Mouse (Mus musculus) spleen, adult 2 months (tissue): ENCODE results near the gene Cysltr1. TPM values are rescaled to one million over a fixed set of nuclear protein-coding genes. Genes with fewer than 3 reads are reported as not detected.

Source experiments
- DNase-seq, 2 experiments: peaks; one replicate each; pipeline versions ENCODE4 v3.0.0 to v3.0.0-alpha.2; 2012 to 2021; ENCODE audit warnings: low spot score in 2 of 2, low read depth in 1 of 2
- H3K27ac ChIP-seq: fragments of 200-500 bp; 2 replicates; pipeline ENCODE4 v1.5.1; 2012; ENCODE audit warnings: low read length, inconsistent platforms; ENCODE audit not compliant: insufficient read depth
- H3K27me3 ChIP-seq: fragments of 200-500 bp; 2 replicates; pipeline ENCODE4 v1.6.1; 2012; ENCODE audit warnings: mild to moderate bottlenecking, moderate library complexity, low read length, inconsistent platforms; ENCODE audit not compliant: control insufficient read depth, insufficient read depth
- H3K36me3 ChIP-seq: fragments of 200-500 bp; 2 replicates; pipeline ENCODE4 v1.6.1; 2012; ENCODE audit warnings: mild to moderate bottlenecking, low read length, inconsistent platforms; ENCODE audit not compliant: control insufficient read depth, insufficient read depth
- H3K4me1 ChIP-seq: fragments of 200-500 bp; 2 replicates; pipeline ENCODE4 v1.6.1; 2011; ENCODE audit warnings: inconsistent platforms; ENCODE audit not compliant: control insufficient read depth, insufficient read depth, insufficient read length
- H3K4me3 ChIP-seq: fragments of 200-500 bp; 2 replicates; pipeline ENCODE4 v1.5.1; 2011; ENCODE audit warnings: mild to moderate bottlenecking, inconsistent platforms; ENCODE audit not compliant: insufficient read depth, insufficient read length; ENCODE audit errors: extremely low read depth
- CTCF ChIP-seq: fragments of 200-500 bp; IDR thresholded peaks from 2 replicates; pipeline ENCODE4 v1.5.1; 2011; ENCODE audit warnings: mild to moderate bottlenecking, inconsistent platforms; ENCODE audit not compliant: insufficient read depth, insufficient read length, insufficient replicate concordance; ENCODE audit errors: extremely low read depth
- POLR2A ChIP-seq: fragments of 200-500 bp; IDR thresholded peaks from 2 replicates; pipeline ENCODE4 v1.6.1; 2011; ENCODE audit warnings: low read depth, low read length, inconsistent platforms
- WGBS: fragments of 180-500 bp; shearing (Covaris S2); methylation state at CpG from one replicate; pipeline ENCODE4 v1.1.7; 2018; 5-methylcytosine and 5-hydroxymethylcytosine counted together
- polyA plus RNA-seq: library from polyadenylated mRNA; depleted of rRNA; stranded (reverse); fragments of >200 nt; gene quantifications from 2 replicates; pipeline ENCODE4 v1.2.3, GENCODE M21; 2012; rRNA removed

The Cysltr1 gene
- polyA plus RNA-seq, 1 experiment, result 0.39 TPM

DNA sequence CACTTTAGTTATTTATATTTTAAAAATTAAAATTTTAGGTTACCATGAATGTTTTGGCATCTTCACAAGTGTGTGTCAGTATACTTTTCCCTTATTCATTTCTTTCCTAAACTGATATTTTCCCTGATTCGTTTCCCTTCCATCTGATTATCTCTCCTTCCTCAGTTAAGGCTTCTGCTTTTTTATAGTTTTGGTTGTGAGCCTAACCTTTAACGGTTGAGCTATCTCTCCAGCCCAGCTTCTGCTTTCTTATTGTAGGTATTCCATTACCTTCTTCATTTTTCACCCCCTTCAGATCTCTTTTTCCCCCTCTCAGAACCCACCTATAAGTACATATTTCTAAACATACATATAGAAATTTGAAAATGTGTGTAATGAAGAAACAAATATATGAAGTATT, 48.0 kb downstream of the Cysltr1 start:
- 57% methylated on average over 2 of the region's 2 CpGs for WGBS
- Histone ChIP-seq H3K27me3 (no peaks in the 10 kb centered on the region), H3K4me1 (no peaks in the 10 kb centered on the region)

DNA sequence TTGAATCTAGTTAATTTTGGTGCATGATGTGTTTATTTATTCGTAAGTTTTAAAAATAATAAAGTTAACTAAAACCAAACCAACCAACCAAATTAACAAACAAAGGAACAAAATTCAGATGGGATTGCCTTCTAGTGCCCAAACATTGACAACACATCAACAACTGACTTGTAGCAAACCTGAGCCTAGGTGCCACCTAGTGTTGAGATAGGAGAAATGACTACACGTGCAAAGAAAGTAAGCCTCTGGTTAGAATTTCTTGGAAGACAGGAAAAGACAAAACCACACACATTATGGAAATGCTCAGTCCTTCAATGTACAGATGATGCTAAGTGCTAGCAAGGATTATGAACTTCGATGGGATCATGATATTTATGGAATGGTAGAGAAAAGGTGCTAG, 67.1 kb downstream of the Cysltr1 start:
- Histone ChIP-seq H3K4me3 (no peak overlapping the region), H3K27me3 (no peaks in the 10 kb centered on the region), H3K4me1 (no peaks in the 10 kb centered on the region), H3K36me3 (no peaks in the 10 kb centered on the region), H3K27ac (no peak overlapping the region)
- TF ChIP-seq POLR2A (no peak), CTCF (no peak)
- no peak for DNase-seq
- WGBS, result 46% methylated on average over 3 of the region's 3 CpGs

More for the DNA sequence above, 48.0 kb downstream of the Cysltr1 start:
- TF ChIP-seq POLR2A (no peak), CTCF (no peak)
- no peak for DNase-seq
- no peak overlapping the region for H3K27ac ChIP-seq
- H3K36me3 ChIP-seq, result no peaks in the 10 kb centered on the region
- no peak overlapping the region for H3K4me3 ChIP-seq

Other genes starting within 250 kb of the Cysltr1 start
- not detected in 2 replicates for gene Fndc3c1, start 118.3 kb downstream of the Cysltr1 start, polyA plus RNA-seq
- gene Gm5127, start 20.5 kb downstream of the Cysltr1 start, polyA plus RNA-seq, result 0.05 TPM in 1 of 2 replicates, not detected in the other
- 0.05 TPM in 1 of 2 replicates, not detected in the other for gene Rtl3, start 237.0 kb upstream of the Cysltr1 start, polyA plus RNA-seq